Mouse (Mus musculus) stomach, postnatal 0 days (tissue): ENCODE data around the gene Hacl1.

Experiments
- CTCF ChIP-seq: IDR thresholded peaks from 2 replicates; pipeline ENCODE4 v1.5.1; 2016; ENCODE audit warnings: antibody characterized with exemption, low read depth, mild to moderate bottlenecking, moderate library complexity
- EP300 ChIP-seq: optimal IDR thresholded peaks from 2 replicates; pipeline ENCODE3; 2016; ENCODE audit warnings: antibody characterized with exemption

DNA sequence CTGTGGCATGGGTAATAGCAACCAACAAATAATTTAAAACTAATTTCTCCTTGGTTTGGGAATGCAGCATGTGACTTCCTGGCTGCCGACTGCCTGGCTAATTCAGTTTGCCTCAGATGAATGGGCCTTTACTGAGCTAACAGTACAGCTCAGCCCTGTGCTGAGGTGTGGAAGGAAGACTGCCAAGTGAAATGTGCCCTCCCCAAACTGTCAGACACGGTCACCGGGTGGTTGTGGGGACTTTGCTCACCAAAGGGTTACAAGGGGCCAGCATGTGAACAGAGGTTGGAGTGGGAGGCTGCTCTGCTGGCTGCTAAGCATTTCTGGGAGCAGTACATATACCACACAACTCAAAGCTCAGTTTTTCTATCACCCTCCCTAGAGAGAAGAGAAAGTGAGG is 46.4 kb downstream of the Hacl1 start:
- TF ChIP-seq CTCF, result no peak
- no peak for TF ChIP-seq EP300
